Mouse (Mus musculus) neural tube, embryonic 10.5 days (tissue): ENCODE results near the gene 3100002H09Rik.

Experiments
- DNase-seq: peaks from one replicate; pipeline ENCODE4 v3.0.0-alpha.2; 2017; ENCODE audit warnings: low spot score; ENCODE audit errors: extremely low spot score

The 3100002H09Rik gene

DNA sequence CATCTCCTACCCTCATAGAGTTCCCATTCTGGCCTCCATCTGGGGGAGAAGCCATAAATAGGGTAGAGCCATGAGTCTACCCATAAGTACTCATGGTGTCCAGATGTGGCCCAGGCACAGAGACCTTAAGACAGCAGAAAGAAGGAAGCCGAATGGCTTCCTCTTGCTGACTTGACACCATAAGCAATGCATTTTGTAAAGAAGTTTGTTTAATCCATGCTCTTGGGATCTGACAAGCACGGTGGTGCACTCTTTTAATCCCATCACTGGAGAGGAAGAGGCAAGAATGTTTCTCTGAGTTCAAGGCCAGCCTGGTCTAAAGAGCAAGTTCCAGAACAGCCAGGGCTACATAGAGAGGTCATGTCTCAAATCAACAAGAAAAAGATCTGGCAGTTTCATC is at the start of gene 3100002H09Rik:
Gene 3100002H09Rik, minus strand, starts transcription at position 101 of the 400 bp plus-strand sequence.
- no peak for DNase-seq

DNA sequence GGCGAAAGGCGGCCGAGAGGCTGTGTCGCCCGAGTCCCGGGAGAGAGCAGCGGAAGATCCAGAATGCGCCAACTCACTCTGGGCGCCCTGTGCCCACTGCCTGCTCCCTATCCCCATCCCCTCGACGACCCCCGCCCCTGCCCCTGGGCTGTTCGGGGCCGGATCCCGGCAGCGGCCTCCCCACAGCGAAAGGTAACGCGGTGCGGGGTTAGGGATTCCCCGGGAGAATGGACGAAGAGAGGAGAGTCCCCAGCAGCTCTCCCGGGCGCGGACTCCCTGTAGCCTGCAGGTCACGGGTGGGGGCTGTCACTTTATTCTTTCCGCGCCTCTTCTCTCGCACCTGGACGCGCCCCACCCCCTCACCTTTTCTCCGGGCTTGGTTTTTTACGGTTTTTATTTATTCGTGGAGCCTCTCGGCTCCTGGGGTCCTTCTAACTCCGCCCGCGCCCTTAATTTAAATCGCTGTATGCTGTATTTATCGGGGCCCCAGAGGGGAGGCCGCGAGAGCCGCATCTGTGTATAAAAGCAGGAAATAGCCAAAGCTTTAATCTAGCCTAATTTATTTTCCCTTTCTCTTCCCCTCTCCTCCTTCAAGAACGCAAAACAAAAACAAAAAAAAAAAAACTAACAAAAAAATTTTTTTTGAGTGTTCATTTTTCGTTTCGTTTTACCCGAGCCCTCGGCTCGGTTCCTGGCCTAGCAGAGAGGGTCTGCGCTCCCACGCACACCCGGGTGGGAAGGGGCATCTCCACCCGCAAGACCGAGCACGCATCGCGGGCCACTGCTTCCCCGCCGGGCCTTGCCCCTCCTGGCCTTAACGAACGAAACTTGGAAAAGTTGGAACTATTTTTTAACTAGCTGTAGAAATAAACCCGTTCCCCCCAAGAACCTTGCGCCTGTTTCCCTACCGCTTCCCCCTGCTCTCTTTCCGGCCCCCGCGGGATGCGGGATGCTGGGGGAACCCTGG is 48.9 kb upstream of the 3100002H09Rik start:
- DNase-seq: peak; percentile 71

DNA sequence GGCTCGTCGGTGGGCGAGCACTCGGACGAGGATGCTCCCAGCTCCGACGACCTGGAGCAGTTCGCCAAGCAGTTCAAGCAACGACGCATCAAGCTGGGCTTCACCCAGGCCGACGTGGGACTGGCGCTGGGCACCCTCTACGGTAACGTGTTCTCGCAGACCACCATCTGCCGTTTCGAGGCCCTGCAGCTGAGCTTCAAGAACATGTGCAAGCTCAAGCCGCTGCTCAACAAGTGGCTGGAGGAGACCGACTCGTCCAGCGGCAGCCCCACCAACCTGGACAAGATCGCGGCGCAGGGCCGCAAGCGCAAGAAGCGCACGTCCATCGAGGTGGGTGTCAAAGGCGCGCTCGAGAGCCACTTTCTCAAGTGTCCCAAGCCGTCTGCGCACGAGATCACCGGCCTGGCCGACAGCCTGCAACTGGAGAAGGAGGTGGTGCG is 47.8 kb upstream of the 3100002H09Rik start:
- DNase-seq: peak; percentile 72

DNA sequence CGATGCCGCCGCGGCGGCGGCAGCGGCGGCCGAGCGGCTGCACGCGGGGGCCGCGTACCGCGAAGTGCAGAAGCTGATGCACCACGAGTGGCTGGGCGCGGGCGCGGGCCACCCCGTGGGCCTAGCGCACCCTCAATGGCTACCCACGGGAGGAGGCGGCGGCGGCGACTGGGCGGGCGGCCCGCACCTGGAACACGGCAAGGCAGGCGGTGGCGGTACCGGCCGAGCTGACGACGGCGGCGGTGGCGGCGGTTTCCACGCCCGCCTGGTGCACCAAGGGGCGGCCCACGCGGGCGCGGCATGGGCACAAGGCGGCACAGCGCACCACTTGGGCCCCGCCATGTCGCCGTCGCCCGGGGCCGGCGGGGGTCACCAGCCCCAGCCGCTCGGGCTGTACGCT is 47.2 kb upstream of the 3100002H09Rik start:
- no peak for DNase-seq

DNA sequence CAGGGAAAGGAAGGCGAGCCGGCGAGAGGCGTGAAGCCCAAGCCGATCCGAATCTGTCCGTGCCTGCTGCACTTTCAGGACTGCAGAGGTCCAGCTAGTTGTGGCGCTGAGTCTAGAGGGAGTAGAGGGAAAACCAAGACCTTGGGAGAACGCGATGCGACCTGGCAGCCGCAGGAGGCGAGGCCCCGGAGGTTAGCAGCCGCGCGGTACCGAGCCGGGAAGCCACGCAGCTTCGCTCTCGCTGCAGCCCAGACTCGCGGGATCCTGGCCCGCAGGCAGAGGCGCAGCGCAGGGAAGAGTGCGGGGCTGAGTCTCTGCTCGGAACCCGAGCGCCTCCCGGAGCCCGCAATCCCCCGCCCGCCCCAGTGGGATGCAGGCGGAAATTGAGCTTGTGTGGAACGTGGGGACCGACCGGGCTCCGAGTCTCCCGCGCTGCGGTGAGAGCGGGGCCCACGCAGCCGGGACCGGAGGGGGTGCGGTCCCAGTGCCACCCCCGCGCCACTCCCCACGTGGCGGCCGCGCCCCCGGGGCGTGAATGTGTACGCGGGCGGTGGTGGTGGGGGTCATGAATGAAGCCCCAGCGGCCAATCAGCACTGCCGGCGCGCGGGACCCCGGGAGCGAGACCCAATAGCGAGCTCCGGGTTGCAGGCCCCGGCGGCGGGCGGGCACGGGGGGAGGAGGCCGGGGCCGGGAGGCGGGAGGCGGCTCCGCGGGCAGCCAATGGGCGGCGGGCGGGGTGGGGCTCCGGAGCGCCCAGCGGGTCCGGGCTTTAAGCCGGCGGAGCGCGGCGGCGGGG is 46.4 kb upstream of the 3100002H09Rik start:
- DNase-seq: peak; percentile 91

DNA sequence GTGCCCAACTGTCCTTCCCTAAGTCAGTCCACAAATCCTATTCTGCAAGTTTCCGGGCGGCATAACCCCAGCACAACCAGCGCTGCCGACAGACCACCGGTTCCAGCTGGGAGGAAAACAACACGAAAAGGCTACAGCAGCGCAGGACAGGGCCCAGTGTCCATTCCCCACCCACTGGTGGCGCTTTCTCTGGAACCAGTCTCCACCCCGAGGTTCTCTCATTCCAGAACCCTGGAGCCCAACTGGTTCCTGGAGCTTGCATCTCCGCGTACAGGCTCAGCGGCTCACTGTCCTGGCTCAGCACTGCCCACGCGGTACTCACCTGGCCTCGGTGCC is 45.9 kb upstream of the 3100002H09Rik start, which contains the start of gene Pou3f1:
Gene Pou3f1, plus strand, starts transcription at position 290 of the 336 bp plus-strand sequence.
- no peak for DNase-seq

DNA sequence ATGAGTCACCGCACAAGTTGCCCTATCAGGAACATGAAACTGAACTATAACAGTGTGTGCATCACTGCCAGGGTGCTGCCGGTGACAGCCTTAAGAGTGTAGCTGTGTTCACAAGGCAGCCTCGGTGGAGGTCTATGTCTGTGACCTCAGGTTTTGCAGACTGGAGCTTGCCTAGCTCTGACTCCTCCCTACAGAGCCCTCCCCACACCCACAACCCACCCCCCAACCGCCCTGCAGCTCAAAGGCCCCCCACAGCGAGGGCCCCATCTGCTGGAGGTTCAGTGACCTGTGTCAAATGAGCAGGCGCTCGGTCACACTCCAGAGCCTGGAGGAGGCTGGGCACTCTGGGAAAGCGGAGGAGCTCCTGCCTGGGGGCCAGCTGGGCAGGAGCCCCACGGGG is 42.3 kb upstream of the 3100002H09Rik start:
- peak; percentile 81 for DNase-seq

DNA sequence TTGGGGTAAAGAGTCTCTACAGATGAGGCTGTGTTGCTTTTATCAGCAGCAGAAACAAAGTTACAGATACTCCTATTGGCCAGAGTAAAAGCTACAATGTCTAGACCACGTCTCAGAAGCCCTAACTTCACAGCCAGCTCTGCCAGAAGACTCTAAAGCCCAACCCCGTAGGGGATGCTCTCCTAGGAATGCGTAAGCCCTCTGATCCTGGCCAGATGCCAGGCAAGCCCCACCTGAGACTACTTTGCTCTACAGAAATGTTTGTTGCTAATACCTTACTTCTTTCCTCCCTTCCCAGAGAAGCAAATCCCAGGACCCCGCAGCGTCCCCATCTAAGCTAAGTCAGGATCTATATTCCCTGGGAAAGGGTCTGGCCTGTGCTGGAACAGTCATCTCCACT is 37.3 kb upstream of the 3100002H09Rik start:
- DNase-seq: no peak

DNA sequence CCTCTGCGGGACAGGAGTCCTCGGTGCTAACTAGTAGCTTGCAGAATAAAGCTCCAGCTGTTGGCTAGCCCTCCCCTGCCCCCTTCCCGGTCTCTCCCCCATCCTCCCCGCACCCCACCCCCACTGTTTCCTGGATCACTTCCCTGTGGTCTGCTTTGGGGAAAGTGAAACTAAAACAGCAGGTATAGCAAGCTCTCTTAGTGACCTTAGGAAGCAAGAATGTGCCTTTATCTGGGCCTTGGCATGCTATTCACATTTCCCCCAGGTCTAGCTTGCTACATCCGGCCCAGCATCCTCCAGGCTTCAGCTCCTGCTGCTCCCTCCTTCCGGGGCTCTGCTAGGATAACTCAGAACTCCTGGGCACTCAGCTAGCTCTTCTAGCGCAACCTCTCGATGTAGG is 36.0 kb upstream of the 3100002H09Rik start:
- no peak for DNase-seq

DNA sequence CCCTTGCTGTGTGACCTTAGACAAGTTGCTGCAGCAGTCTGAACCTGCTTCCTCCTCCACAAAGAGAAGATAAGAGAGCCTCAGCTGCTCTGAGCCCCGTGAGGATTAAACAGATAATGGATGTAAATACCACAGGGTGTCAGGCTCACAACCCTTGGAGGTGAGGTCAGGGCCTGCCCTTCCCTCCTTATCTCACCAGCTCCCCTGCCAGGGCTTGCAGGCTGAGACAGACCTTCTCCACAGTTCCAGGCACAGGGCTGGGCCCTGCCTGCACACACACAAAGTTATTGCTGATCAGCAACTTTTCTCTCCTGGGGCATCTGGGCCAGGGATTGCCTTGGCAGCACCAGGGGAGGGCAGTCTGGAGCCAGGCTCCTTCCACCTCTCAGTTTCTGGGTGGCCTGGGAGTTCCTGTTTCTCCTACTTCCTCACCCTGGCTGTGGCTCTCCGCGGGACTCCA is 34.4 kb upstream of the 3100002H09Rik start:
- DNase-seq: no peak

DNA sequence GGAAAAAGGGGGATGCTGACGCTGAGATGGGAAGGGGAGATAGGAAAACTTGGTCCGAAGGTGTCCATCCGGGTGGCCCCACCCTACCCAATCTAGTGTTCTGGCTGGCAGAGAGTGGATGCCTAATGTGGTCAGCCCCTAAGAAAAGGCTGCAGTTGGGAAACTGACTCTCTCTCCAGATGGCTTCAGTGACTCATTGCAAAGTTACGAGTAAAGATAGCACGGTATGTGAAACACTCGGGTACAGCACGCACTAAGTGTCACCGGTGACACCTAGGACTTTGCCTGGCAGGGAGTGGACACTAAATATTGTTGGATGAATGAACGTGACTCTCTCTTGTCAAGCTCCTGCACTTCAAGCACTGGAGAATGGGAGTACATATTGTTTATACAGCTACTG is 33.3 kb upstream of the 3100002H09Rik start:
- DNase-seq: no peak

DNA sequence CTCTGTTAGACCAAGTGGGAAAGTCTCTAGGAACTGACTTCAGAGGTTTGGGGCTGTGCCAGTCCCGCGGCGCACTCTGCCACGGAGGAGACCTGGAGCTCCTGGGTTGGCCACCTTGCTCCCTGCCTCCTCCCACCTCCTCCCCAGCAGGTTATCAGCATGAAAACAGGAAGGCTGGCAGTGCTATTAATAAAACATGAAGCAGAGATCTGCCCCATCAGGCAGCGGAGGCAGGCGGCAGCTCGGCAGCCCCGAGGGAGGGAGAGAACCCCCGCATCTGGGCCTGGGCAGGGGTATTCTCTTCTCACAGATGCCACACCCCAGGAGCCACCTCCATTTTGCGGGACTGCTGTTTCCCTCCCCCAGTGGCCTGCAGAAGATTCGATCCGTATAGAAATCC is 29.1 kb upstream of the 3100002H09Rik start:
- no peak for DNase-seq

DNA sequence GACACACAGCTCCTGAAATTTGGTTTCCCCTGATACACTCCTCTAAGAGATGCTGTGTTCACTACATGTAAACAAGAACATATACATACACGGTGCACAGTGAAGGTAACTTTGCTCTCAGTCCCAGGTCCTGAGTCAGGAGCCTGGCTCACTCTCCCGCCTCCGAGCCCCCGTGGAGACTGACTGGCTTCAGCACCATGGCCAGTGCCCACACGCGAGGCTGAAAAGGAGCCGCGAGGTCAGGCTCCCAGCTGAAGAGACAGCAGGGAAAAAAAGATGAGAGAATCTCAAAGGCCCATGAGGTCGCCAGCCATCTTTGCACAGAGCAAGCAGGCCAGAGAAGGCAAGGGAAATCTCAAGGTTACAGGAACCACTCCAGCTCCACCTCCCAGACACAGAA is 22.7 kb upstream of the 3100002H09Rik start:
- DNase-seq: peak; percentile 68

DNA sequence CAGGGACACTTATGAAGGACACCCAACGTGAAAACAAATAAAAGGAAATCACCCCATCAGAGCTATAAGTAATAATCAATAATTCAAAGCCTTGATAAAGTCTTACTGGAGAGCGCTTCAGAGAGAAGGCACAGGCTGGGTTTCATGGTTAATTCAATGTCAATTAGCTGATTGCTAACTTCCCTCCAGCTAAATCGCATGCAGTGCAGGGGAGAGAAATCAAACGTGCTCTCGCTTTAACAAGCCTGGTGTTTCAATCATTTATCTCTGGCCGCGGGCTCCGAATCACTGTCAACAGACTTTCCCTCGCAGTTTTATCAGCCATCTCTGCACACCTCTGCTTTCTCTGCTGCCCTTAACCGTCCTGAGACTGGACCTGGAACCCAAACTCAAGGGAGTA is 22.3 kb upstream of the 3100002H09Rik start:
- DNase-seq: no peak

DNA sequence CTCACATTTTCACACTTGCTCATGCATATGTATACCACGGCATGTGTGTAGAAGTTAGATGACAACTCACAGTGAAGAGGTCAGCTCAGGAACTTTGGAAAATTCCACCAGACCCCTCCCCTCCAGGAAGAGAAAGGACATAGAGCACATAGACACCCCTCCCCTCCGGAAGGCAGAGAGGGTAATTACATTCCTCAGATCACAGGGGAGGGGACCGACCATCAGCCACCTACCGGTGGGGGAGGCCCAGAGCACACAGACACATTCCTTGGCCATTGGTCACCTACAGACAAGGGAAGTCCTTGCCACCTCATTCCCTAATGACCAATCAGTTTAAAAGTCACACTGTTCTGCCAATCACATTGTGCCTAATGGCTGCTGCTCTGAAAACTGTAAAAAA is 20.9 kb upstream of the 3100002H09Rik start:
- DNase-seq: no peak

DNA sequence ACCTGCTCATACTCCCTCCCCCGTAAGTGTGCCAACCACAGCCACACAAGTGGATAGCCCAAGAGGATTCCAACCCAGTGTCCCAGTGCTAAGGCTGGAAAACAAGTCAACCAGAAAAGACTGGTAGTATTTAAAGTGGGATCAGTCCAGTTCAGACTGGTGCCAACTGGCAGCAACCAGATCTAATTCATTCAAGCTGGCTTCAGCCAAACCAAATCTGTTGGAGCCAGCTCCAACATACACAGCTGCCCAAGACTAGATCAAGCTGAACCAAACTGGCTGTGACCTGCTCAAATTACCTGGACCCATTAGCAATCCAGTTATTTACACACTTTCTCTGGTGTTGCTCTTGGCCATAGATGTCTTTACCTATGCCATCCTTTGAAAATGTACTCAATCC is 16.2 kb upstream of the 3100002H09Rik start:
- no peak for DNase-seq

DNA sequence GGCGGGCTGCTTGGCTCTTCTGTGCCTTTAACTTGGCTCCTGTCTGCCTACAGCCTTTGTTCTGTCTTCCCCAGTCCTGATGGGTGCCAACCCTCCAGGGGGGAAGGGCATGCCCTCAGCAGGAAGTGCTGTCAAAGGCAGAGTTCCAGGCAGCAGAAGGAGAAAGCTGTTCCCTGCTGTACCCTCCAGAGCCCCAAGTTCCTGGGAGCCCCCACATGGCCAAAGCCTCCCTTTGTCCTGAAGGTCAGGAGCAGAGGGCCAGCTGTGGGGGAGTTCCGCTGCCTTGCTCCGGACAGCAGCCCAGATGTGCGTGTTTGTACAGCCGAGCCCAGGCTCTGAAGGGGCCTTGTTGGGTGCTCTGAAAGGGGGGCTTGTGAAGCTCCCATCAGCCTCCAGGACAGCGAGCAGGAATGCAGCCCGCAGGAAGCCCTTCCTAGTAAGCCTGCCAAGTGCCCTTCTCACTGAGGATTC is 13.5 kb upstream of the 3100002H09Rik start:
- DNase-seq: no peak

DNA sequence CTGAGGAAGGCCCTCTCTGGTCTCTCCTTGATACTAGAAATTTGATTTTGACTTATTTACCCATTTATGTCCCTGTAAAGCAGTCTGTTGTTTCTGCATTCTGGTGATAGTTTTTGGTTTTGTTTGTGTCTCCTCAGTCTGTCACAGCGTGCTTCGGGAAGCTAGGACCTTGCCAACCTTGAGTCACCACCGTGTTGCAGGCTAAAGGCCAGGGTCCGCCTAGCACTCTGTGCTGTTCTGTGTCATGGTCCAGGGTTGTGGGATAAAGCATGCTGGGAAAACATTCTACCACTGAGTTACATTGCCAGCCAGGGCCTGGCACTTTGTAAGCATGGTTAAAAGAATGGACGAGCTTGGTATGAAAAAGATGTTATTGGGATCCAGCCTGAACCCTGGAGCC is 12.0 kb upstream of the 3100002H09Rik start:
- DNase-seq: no peak

DNA sequence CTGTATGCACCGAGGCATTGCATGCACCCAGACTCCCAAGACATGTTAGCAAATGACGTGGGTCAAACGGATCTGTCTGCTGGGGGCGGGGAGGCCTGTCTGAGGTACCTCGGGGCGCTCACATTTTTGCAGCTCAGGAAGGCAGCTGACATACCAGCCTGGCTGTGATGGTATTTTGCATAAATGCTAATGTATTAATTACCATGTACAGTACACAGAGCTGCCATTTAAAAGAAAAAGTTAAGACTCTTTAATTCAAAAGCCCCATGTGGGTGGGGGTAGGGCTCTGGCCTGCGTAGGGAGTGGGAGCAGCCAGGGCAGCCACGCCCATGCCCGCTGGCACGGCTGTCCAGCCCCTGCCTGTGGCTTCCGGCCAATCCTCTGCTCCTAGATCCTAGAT is 10.8 kb upstream of the 3100002H09Rik start:
- no peak for DNase-seq

DNA sequence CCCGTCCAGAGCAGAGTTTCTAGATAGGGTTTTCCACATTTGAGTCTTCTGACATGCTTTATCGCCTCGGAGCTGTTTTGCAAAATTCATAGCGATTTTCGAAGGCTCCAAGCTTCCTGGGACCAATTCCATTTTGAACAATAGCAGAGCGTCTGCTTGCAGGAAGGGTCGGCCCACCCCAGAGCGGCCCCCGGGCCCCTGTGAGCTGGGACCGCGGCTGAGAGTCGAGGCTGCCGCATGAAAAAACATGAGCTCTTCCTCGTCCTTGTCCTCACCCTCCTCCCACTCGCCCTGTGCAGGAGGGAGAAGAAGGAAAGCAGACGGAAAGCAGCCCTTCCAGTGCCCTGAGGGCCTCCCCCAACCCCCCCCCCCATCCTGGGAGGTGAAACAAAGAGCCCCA is 8.0 kb upstream of the 3100002H09Rik start:
- no peak for DNase-seq

DNA sequence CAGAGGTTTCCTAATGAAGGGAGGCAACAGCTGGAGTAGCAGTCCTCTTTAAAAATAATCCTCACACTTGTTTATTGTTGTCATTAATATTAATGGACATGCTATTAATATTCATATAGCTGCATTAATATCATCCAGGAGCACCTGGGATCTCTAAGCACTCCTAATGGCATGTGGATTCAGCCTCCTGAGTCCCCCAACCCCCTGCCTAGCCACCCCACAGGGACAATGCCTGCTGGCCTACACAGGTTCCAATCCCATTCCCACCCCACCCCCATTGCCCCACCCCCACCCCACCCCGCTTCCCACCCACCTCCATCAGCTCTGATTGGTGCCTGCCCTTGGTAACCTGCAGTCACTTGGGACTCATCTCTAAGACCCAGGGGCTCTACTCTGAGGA is 6.0 kb upstream of the 3100002H09Rik start:
- DNase-seq: no peak

DNA sequence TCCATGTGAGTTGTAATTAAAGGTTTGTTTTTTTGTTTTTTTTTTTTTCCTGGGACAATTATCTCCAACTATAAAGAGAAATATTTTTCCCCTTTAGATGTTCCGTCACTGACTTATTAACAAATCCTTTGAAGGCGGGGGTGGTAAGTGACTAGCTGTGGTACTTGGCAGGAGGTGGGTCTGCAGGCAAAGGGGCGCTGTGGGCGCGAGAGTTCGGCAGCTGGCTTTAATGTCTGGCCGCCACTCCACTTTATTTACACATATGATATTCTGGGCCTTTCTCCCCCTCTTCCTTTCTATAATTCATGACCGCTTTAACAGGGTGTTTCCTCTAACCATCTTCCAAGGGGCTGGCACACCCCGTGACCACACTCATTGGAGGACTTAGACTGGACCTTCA is 5.4 kb upstream of the 3100002H09Rik start:
- DNase-seq: no peak
